In the genomic region with DNA sequence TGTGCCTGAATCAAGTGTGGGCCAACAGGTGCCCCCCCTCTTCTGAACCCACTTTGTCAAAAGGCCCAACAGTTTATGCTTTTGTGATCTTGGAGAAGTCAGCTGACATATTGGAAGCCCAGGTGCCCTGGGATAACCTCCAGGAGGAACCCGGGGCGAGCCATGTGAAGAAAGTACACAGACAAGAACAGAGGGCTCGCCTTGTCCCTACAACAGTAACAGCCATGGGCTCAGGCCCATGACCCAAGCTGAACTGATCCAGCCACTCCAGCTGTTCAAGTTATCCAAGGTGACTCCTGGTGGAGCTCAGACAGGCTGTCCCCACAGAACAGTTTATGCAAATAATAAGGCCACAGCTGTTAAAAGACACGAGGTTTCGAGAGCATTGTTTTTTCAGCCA, we compare ENCODE assay signal across 23 mouse cellular contexts.
A peak's percentile ranks its signal among the peaks of the same experiment; 100 is the strongest.
DNase-seq lines count a peak whose midpoint lies in the region; ATAC-seq and TF ChIP-seq lines count a peak whose summit lies in the region.
"Had no signal": no experiment of that assay in that cellular context is flagged by ENCODE, and none has a peak within 500 bp of the region (broad histone marks: within the 10 kb centered on the region; RNA-seq: fewer than 3 reads in every experiment).

No protein-coding gene starts in this region.

- no peak overlapping the region for H3K4me2 ChIP-seq in hindbrain, embryonic 14.5 days (replicated peaks)
- H3K4me2 ChIP-seq: hindbrain, embryonic 15.5 days; intestine, embryonic 15.5 days; kidney, embryonic 15.5 days; limb, embryonic 13.5 days; liver, embryonic 13.5 days; midbrain, embryonic 11.5 days had no signal

- TF ChIP-seq CTCF in heart, adult 2 months (IDR thresholded peaks at IDR 0.05): no peak

- no peak overlapping the region for H3K4me3 ChIP-seq in heart, adult 2 months
- H3K4me3 ChIP-seq in hindbrain, embryonic 14.5 days (replicated peaks; ENCODE audit: low read length): no peak overlapping the region
- H3K4me3 ChIP-seq: forebrain, embryonic 10.5 days; hindbrain, embryonic 15.5 days; intestine, embryonic 15.5 days; kidney, embryonic 15.5 days; limb, embryonic 13.5 days; liver, embryonic 13.5 days had no signal

- no peak overlapping the region for H3K27ac ChIP-seq in heart, adult 2 months
- no peak overlapping the region for H3K27ac ChIP-seq in hindbrain, embryonic 14.5 days
- H3K27ac ChIP-seq: forebrain, embryonic 10.5 days; hindbrain, embryonic 15.5 days; intestine, embryonic 15.5 days; kidney, embryonic 15.5 days; limb, embryonic 13.5 days; liver, embryonic 13.5 days; macrophage had no signal

- WGBS in heart, adult 2 months: 48% methylated on average over 5 of the region's 5 CpGs
- 72% methylated on average over 5 of the region's 5 CpGs for WGBS in hindbrain, embryonic 14.5 days

- H3K27me3 ChIP-seq in heart, adult 2 months (ENCODE audit: control insufficient read depth, insufficient read depth, low read length): no peaks in the 10 kb centered on the region
- H3K27me3 ChIP-seq in hindbrain, embryonic 14.5 days (ENCODE audit: control insufficient read depth, insufficient read depth, low read length): no peaks in the 10 kb centered on the region
- H3K27me3 ChIP-seq: hindbrain, embryonic 15.5 days; intestine, embryonic 15.5 days; kidney, embryonic 15.5 days; limb, embryonic 13.5 days; liver, embryonic 13.5 days had no signal

- ATAC-seq in hindbrain, embryonic 14.5 days (ENCODE audit: low FRiP score): no peak
- ATAC-seq: forebrain, postnatal 0 days; intestine, embryonic 15.5 days had no signal

- H3K36me3 ChIP-seq in heart, adult 2 months (ENCODE audit: control insufficient read depth, insufficient read depth, low read length): no peaks in the 10 kb centered on the region
- H3K36me3 ChIP-seq in hindbrain, embryonic 14.5 days (replicated peaks; ENCODE audit: control insufficient read depth, insufficient read depth): no peaks in the 10 kb centered on the region
- H3K36me3 ChIP-seq: forebrain, embryonic 10.5 days; G1E; hindbrain, embryonic 15.5 days; intestine, embryonic 15.5 days; kidney, embryonic 15.5 days; limb, embryonic 13.5 days; liver, embryonic 13.5 days had no signal

- H3K9me3 ChIP-seq in hindbrain, embryonic 14.5 days (ENCODE audit: control insufficient read depth, low read length): no peaks in the 10 kb centered on the region
- H3K9me3 ChIP-seq: hindbrain, embryonic 15.5 days; intestine, embryonic 15.5 days; kidney, embryonic 15.5 days; limb, embryonic 13.5 days; liver, embryonic 13.5 days had no signal

- peak; percentile 33 to 46 for DNase-seq in heart, adult 2 months
- DNase-seq in heart, postnatal 4 days: no peak
- peak; percentile 44 for DNase-seq in lung, postnatal 36 days
- DNase-seq in lung, postnatal 14 days: no peak
- DNase-seq in gastrocnemius, postnatal 25 days: peak; percentile 80
- DNase-seq in skeletal muscle tissue, adult 2 months (ENCODE audit: low read depth, low spot score): peak; percentile 69
- no peak for DNase-seq in T-cell, adult 2 months (ENCODE audit: low spot score)
- no peak for DNase-seq in hindbrain, embryonic 14.5 days (ENCODE audit: low spot score)
- DNase-seq: adrenal gland, postnatal 25 days; cerebellum, adult 18-20 months; cerebellum, postnatal 36 days; forebrain, postnatal 0 days; layer of hippocampus, postnatal 36 days; liver, embryonic 13.5 days; thymus, adult 2 months had no signal

- H3K79me2 ChIP-seq in heart, adult 2 months (replicated peaks; ENCODE audit: control insufficient read depth, insufficient read depth, low read length): no peaks in the 10 kb centered on the region

- no peak overlapping the region for H3K9ac ChIP-seq in heart, adult 2 months (ENCODE audit: low read depth, low read length)
- H3K9ac ChIP-seq in hindbrain, embryonic 14.5 days: no peak overlapping the region
- H3K9ac ChIP-seq: forebrain, postnatal 0 days; hindbrain, embryonic 15.5 days; intestine, embryonic 15.5 days; kidney, embryonic 15.5 days; limb, embryonic 13.5 days; liver, embryonic 13.5 days had no signal

- intact Hi-C loops in heart, adult 2 months (cut with DNase I): no loop called here

- H3K4me1 ChIP-seq in heart, adult 2 months (ENCODE audit: control insufficient read depth, insufficient read depth, low read length): no peaks in the 10 kb centered on the region
- H3K4me1 ChIP-seq in hindbrain, embryonic 14.5 days (replicated peaks; ENCODE audit: control insufficient read depth, insufficient read depth, low read length): no peaks in the 10 kb centered on the region
- H3K4me1 ChIP-seq: hindbrain, embryonic 15.5 days; intestine, embryonic 15.5 days; liver, embryonic 13.5 days had no signal

- TF ChIP-seq EP300 in heart, adult 2 months (IDR thresholded peaks at IDR 0.05; ENCODE audit: insufficient read depth, low read depth, low read length): peak; percentile 88

- TF ChIP-seq POLR2A in heart, adult 2 months (IDR thresholded peaks at IDR 0.05; ENCODE audit: insufficient read depth, low read depth, low read length): no peak

Comparison
In these comparisons a context has a peak if more than half of its experiments do, and no peak if none do; other contexts are left out.
1. DNase-seq: peak in heart, adult 2 months (2 of 2), lung, postnatal 36 days (single experiment), gastrocnemius, postnatal 25 days (single experiment) and skeletal muscle tissue, adult 2 months (single experiment); none in heart, postnatal 4 days (single experiment), lung, postnatal 14 days (single experiment), T-cell, adult 2 months (single experiment) and hindbrain, embryonic 14.5 days (single experiment).